Mouse (Mus musculus): ENCODE data around the gene Ier5l.

Gene Ier5l

DNA sequence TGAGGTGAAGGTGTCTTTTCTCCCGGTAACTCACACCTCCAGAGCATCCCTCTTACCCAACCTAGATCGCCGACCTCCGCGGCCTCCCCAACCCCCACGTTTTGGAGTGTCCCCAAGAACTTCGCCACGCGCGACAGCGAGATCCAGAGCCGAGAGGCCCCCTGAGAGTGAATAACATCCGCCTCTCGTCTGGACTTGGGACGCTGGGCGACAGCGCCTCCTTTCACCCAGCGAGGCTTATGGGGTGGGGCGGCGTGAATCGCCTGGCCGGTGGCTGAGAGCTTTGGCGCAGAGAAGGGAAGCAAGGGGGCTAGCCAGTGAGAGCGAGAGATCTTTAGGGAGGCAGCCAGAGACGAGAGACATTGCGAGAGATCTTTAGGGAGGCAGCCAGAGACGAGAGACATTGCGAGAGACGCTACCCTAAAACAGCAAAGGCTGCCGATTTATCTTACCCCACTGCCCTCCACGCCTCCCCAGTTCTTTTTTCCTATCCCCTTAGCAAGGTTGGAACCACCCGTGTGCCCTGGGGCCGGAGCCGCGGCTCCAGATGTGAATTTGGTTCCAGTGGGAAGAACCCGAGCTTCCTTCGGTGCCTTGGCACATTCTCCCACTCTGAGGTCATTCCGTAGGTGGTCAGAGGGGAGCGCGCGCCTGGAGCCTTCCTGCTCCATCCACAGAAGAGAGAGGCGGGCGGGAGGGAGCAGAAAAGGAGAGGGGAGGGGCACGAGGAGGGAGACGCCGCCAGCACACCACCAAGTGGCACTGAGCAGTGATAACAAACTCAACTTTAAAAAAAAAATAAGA, 3.7 kb downstream of the Ier5l start:
- DNase-seq (ENCODE audit: low read depth) = no peak

DNA sequence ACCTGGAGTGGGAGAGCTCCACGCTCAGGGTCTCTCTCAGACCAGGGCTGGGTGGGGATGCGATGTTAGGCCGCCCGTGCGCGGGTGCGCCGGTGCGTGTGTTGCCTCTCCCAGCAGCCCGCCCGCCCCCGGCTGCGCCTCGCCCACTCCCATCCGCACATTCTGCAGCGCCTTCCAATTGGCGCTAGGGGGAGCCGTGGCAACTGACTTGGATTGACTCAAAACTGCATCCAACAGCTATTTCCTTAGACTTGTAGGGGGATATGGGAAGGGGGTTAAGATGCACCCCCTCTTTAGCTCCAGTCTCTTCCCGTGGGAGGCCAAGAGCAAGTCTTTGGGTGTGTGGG, 4.2 kb downstream of the Ier5l start:
- DNase-seq (ENCODE audit: low read depth) = peak; percentile 70

DNA sequence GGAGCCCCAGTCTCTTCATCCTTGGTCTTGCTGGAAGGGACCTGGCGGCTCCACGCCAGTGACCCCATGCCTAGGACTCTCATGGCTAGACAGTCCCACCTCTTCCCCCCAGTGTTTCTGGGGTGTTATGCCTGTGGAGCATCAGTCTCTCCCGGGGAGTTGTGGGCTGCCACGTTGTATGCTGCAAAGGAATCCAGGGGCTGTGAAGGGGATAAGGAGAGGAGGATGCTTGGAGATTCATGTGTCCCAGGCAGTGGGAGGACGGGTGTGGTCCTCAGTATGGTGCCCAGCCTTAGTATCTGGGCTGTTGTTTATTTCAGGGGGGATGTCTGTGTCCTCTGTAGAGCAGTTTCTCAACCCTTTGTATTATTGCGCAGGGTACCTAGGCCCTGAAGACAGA, 5.0 kb downstream of the Ier5l start:
- no peak for DNase-seq (ENCODE audit: low read depth)

DNA sequence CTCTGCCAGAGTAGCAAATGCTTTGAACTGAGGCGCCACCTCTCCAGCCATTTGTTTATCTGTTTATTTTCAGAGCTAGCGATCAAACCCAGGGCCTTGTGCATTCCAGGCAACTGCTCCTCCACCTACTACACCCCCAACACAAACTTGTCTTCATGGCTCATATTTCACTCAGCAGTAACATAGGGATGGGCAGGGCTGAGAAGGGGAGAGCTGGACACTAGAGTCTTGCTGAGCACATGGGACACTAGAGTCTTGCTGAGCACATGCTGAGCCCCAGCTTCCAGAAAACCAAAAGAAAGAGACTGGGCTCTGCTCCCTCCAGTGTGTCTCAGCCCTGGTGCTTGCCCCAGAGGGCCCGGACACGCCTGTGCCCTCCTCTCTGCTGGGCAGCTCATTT, 7.2 kb downstream of the Ier5l start:
- no peak for DNase-seq (ENCODE audit: low read depth)

DNA sequence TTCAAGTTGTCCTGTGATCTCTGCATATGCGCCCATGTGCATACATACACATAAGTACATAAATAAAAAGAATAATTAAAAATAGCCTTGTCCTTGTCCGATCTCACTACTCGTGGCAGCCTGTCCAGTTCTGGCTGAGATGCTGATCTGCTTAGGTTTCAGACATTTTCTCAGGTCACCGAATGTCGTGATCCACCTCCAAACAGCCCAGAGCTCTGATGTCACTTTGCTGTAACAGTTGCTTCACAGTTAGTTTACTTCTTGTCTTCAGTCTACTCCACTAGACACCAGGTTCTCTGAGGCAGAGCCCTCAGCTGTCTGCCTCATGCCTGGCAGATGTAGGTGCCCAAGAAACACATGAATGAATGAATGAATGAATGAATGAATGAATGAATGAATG, 9.6 kb downstream of the Ier5l start:
- no peak for DNase-seq (ENCODE audit: low read depth)

DNA sequence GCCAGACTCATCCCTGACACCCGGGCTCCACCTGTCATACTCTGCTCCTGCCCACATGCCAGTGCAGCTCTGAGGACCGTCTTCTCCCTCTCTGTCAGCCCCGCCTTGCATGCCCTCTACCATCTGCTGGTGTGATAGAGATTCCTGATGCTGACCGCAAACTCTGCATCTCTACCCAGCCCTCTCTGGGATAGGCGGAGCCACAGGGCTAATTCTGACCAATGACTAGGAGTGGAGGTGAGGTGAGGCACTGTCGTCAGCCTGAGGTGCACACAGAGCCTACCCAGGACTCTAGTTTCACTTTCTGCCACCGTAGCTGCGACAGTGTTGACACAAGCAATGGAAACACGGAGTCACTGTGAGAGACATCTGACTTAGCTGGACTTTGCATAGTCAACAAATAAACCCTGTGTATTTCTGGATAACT, 10.1 kb downstream of the Ier5l start:
- DNase-seq (ENCODE audit: low read depth) = peak; percentile 84

DNA sequence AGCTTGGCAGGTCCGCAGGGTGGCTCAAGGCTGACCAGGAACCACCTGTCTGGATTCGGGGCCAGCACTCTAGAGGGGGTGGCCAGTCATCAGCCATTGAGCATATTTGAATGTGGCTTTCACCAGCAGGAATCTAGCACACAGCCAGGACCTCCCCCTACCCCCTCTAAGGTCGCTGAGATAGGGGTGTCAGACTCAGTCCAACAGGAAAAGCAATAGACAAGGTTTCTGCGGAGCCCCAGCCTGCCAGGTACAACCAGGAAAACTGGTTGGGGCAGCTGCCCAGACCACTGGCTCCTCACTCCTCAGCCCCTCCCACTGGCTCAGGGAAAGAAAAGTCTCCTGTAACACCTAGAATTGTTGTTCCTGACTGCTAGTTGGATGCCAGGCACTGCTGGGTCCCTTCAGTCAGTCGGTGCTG, 10.7 kb downstream of the Ier5l start:
- DNase-seq (ENCODE audit: low read depth) = no peak

DNA sequence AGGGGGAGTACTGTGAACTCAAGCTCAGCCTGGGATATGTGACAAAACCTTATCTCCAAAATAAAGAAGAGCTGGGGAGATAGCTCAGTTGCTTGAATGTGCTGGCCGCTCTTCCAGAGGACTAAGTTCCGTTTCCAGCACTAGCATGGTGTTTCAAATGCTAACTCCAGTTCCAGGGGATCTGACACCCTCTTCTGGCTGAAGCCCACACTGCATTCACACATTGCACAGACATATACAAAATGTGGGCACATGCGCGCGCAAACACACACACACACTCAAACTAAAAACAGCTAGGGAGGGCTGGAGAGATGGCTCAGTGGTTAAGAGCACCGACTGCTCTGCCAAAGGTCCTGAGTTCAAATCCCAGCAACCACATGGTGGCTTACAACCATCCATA, 14.8 kb downstream of the Ier5l start:
- DNase-seq (ENCODE audit: low read depth) = no peak

DNA sequence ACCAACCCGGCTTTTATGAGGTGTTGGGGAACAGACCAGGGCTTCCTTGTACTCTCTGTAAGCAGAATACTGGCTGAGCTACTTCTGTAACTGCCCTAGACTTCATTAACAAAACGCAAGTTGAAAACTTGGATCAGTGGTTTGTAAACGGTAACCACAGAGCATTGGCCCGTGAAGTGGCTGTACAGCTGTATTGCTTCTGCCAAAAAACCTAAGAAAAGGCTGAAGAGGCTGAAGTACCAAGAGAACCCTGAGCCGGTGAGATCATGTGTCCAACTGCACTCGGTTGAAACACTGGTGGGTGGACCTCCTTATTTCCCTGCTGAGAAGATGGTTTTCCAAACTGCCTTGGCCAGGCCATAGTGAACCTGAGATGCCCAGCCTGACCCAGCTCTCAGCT, 15.7 kb downstream of the Ier5l start:
- no peak for DNase-seq (ENCODE audit: low read depth)

DNA sequence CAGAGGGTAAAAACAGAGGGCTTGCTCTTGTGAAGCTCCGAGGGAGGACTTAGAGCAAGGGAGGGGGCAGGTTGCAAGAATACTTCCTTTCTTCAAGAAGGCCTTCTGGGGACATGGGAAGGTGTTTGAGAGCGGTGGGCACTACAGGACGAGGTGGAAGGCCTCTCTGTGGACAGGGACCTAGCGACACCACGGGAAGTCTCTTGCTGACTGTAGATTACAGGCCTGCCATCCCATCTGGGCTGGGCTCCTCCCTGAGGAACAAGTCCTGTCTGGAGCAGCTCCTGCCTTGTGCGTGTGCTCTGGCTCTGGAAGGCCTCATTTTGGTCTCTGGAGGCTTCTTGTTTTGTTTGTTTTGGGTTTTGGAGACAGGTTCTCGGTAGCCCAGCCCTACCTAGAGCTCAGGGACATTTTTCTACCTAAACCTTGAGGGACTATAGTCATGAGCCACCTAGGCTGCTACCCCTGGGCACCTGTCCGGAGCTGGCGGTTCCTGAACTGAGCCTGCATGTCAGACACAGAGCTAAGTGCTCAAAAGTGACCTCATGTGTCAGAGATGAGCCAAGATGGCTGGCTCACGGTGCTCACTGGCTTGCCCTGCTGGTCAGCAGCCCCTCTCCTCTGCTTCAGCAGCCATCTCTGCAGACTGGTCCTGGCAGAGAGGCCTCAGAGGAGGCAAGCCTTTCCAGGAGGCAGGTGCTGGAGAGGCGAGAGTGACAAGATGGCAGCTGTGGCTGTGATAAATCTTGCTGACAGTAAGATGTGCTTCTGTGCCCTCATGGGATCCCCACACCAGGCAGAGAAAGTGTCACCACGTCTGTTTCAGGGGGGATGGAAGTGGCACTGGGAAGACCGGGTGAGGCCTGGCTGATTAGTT, 17.7 kb downstream of the Ier5l start:
- no peak for DNase-seq (ENCODE audit: low read depth)

DNA sequence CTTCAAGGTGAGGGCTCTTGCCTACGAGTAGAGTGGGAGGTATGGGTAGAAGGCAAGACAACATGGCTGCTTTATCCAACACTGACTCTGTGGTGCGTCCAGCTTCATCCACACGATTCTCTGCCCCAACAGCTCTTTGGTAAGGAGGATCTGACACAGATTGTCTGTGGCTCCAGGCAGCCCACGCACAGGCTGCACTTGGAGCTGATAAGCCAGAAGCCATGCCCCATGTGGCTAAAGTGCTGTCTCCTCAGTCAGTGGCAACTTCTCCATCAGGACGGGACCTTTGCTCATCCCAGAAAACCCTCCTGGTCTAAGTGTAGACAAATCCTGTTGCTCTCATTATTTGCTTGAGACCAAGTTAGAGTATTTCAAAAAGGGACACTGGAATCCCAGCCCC, 19.4 kb downstream of the Ier5l start:
- DNase-seq (ENCODE audit: low read depth) = no peak

DNA sequence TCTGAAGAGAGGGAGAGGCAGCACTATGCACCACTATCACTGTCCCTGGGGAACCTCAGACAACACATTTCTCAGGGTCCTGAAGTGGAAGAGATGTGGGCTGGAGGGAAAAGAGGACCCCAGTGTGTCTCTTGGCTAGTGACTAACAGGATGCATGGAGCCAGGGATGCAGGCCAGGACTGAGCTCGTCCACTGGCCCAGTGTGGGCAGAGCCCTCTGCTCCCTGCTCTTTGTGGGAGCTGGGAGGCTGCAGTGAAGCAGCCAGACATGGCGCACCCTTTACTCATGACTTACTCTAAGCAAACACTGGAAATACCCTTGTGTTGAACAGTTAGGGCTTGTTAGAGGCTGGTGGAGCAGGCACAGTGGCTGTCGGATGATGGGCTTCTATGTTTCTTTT, 20.4 kb downstream of the Ier5l start:
- DNase-seq (ENCODE audit: low read depth) = no peak

DNA sequence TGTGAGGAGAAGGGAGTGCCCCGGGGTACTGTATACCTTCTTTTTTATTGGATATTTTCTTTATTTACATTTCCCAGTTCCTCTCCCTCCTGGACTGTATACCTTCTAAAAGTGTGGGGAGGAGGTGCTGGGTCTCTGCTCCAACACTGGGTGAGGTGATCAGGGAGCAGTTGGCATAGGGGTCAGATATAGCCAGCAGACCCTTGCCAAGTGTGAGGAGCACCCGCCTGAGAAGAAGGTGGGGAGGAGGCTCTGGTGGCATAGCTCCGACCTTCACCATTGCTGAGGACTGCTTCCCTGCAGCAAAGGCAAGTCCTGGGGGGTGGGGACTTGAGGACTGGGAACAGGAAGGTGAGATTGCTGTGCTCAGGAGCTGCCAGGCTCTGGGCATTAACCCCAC, 22.5 kb downstream of the Ier5l start:
- no peak for DNase-seq (ENCODE audit: low read depth)

DNA sequence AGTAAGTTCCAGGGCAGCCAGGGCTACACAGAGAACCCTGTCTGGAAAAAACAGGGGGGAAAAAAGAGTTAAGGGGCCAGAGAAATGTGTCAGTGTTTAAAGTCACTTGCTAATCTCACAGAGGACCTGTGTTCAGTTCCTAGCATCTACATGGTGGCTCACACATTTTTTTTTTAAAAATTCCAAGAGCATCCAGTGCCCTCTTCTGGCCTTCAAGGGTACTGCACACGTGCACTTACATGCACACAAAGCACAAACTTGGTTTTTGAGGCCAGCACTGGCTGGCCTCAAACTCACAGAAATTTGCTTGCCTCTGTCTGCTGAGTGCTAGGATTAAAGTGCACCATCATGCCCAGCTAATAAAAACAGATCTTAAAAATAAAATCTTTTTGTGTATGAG, 23.5 kb downstream of the Ier5l start:
- no peak for DNase-seq (ENCODE audit: low read depth)

DNA sequence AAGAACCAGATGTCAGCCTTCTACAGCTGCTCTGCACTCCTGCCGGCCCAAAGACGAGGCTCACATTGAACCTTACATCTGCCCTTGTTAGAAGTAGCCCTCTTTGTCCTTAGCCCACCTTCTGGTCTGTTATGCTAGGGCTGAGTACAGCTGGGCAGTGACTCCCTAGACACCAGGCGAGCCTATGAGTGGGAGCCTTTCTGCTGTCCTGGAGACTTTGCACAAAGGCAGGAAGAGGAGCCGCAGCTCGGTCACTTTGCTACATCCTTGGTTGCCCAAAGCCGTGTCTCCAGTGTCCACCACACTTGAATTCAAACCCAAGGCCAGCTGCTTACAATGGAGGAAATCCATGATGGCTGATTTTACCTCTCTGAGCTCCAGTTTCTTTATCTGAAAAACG, 25.6 kb downstream of the Ier5l start:
- no peak for DNase-seq (ENCODE audit: low read depth)

DNA sequence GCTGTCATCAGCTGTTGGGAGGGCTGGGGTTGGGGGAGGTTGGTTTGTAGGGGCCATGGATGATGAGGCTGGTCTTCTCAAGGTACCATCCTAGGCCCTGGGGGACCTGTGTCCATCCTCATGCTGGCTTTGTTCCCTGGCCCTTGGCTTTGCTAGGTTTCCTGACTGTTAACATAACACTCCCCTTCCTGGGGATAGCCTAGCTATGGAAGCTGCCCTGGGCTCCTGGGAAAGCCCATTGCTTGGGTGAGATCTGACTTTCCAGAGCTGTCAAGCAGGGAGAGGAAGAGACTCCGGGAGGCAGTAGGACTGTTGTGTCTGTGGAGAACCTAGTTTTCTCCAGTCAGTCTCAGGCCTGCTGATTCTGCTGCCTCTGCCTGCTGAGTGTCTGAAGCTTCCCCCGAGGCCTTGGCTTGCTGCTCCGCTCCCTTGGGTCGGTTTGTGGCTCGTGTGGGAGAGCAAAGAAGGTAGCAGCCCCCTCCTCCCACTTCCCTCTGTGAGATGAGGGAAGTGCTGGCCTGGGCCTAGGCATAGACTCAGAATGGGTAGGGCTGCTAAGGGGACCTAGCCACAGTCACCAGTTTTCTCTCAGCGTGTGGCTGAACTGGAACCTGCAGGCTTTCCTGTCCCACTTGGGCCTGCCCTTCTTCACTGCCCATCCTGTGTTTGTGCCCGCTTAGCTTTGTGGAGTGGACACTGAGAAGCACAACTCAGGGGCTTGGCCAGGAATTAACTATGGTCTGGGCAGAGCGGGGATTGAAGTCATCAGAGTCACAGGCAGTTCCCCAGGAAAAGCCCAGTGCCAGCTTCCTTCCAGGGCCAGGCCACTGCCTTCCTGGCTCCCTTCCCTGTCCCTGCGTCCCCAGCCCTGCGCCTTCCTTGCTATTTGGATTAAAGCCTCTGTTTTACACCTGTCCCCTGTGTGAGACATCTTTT, 26.9 kb downstream of the Ier5l start:
- DNase-seq (ENCODE audit: low read depth) = no peak

DNA sequence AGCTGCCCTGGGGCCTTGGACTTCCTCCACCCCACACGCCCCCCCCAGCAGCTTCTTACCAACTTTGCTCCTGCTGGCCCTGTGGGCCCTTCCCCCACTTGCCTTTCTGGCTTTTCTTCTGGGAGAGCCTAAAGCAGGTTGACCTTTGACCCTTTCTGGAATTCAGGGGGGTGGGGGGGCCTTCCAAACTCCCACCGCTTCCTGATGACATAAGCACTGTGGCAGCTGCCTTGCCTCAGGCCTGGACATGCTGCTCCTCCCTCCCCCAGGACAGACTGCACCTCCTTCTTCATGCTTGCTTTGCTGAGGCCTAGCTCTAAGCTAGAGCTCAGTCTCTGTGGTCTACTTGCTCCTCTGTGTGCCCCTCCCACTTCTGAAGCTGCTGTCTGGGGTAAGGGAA, 28.7 kb downstream of the Ier5l start:
- DNase-seq (ENCODE audit: low read depth) = no peak

DNA sequence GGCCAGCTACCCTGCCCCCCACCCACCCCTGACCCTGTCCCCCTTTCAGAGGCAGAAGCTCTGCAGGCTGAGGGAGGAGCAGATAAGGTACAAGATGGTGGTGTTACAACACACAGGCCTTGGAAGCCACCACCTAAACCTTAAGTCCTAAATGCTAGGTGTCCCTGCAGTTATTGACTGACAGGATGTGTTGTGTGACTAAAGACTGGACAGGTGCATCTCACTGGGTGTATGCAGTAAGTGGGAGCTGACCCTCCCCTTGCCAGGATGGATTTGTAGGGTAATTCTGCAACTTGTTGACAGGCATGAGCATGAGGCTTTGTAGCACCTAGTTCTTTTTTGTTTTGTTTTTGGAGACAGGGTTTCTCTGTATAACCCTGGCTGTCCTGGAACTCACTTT, 29.6 kb downstream of the Ier5l start:
- no peak for DNase-seq (ENCODE audit: low read depth)

DNA sequence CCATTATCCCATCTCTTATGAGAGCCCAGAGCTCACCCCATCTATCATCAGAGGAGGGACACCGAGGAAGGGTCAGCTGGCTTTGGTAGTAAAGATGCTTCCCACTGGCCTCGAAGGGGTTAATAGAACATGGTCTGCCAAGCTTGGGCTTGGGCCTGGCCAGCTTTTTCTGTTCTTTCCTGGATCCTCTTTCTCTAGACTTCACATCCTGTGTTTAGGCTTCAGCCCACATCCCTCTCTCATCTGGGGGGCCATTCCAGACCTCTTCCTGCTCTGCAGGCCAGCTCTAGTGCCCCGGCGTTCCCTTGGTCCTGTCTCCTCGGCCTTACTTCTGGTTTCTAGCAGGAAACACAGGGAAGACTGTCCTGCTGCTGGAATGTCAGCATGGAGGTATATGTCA, 30.0 kb downstream of the Ier5l start:
- no peak for DNase-seq (ENCODE audit: low read depth)

DNA sequence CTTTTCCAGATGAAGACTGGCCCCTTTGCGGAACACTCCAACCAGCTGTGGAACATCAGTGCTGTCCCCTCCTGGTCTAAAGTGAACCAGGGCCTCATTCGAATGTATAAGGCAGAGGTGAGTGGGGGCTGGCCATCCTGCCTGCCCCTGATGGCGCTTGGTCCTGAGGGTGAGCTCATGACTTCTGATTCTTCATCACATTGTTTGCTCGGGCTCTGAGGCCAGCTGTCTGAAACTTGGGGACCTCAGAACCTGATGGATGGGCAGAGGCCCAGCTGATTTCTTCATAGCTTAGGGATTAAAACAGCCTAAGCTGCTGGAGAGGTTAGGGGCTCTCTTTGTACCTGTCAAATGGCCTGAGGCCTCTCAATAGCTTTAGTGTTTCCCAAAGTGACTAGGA, 30.7 kb downstream of the Ier5l start:
- no peak for DNase-seq (ENCODE audit: low read depth)

DNA sequence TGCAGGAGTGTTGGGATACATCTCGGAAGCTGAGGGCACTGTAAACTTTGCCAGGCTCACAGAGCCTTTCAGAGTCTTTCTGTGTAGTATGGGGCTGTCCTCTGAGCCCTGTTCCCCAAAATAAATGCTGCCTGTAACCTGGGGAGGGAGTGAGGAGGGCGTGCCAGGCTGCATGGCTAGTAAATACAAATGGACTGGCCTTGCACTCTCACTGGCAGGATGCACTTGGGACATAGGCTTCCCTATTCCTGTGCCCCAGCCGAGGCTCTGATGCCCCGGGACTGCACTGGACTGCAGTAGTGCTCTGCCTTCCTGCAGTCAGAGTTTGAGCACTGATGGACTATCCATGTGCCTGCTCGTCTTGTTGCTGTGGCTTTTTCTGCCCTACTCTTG, 31.5 kb downstream of the Ier5l start:
- no peak for DNase-seq (ENCODE audit: low read depth)
